Mouse (Mus musculus) stomach, embryonic 15.5 days (tissue): ENCODE measurements at regions not wholly inside any gene's neighbourhood (a gene's known extent, or its start where the extent isn't known, plus 50 kb on each side); places are given as distances from the start of the nearest gene placed in this dataset.

ENCODE experiments used
- ATAC-seq: fragments of 200-750 bp; cut with Nextera tagmentation; 2 replicates; pipeline ENCODE4 v1.8.0; 2017; ENCODE audit warnings: low read depth, moderate number of reproducible peaks, moderate TSS enrichment; ENCODE audit not compliant: insufficient read depth, low FRiP score
- H3K27ac ChIP-seq: fragments of 300-500 bp; sonication (generic); 2 replicates; pipeline ENCODE4 v1.5.1; 2015; ENCODE audit warnings: mild to moderate bottlenecking, inconsistent platforms
- H3K27me3 ChIP-seq: fragments of 300-500 bp; sonication (generic); replicated peaks from 2 replicates; pipeline ENCODE4 v1.6.1; 2015; ENCODE audit warnings: inconsistent platforms
- H3K36me3 ChIP-seq: fragments of 300-500 bp; sonication (generic); 2 replicates; pipeline ENCODE4 v1.6.1; 2015; ENCODE audit warnings: inconsistent platforms
- H3K4me1 ChIP-seq: fragments of 300-500 bp; sonication (generic); 2 replicates; pipeline ENCODE4 v1.6.1; 2015; ENCODE audit warnings: inconsistent platforms
- H3K4me2 ChIP-seq: fragments of 300-500 bp; sonication (generic); 2 replicates; pipeline ENCODE4 v1.6.1; 2015; ENCODE audit warnings: mild to moderate bottlenecking, inconsistent platforms
- H3K4me3 ChIP-seq: fragments of 300-500 bp; sonication (generic); replicated peaks from 2 replicates; pipeline ENCODE4 v1.5.1; 2015; ENCODE audit warnings: inconsistent platforms
- H3K9ac ChIP-seq: fragments of 300-500 bp; sonication (generic); 2 replicates; pipeline ENCODE4 v1.6.1; 2015; ENCODE audit warnings: inconsistent platforms
- H3K9me3 ChIP-seq: fragments of 300-500 bp; sonication (generic); 2 replicates; pipeline ENCODE4 v1.6.1; 2016; ENCODE audit warnings: inconsistent platforms
- WGBS: fragments of 180-500 bp; shearing (Covaris S2); methylation state at CpG from one replicate; pipeline ENCODE4 v1.1.7; 2015; 5-methylcytosine and 5-hydroxymethylcytosine counted together

DNA sequence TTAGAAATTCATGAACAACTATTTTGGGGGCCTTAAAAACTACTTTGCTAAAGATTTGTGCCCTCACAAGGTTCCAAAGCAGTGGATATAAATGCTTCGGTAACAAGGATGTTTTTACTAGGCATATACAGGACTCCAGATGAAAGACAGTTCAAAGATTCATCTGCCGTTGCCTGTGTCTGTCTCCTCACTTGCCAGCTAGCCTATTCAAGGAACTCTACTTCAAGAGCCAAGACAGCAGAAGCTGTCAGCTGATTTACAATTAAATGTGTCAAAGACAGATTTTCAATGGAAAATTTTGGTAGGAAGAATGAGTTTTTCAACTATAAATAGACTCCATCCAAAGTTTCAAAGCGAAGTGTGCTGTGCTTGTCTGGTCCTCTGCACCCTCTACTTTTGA, 494.0 kb upstream of the A1bg start:
- Histone ChIP-seq H3K27ac (no peak overlapping the region), H3K27me3 (no peaks in the 10 kb centered on the region), H3K4me3 (no peak overlapping the region), H3K4me1 (no peaks in the 10 kb centered on the region), H3K4me2 (no peak overlapping the region), H3K9me3 (no peaks in the 10 kb centered on the region), H3K9ac (no peak overlapping the region), H3K36me3 (no peaks in the 10 kb centered on the region)
- 68% methylated on average over 3 of the region's 3 CpGs for WGBS
- no peak for ATAC-seq

- Histone ChIP-seq H3K4me2 (no peak overlapping the region), H3K4me3 (no peak overlapping the region), H3K27ac (no peak overlapping the region), H3K27me3 (no peaks in the 10 kb centered on the region), H3K9me3 (no peaks in the 10 kb centered on the region), H3K36me3 (no peaks in the 10 kb centered on the region), H3K9ac (no peak overlapping the region), H3K4me1 (no peaks in the 10 kb centered on the region)
- no peak for ATAC-seq
- WGBS, result 56% methylated on average over 1 of the region's 1 CpGs
Observed at GRCm38 (mm10) chr15:61415626-61416025, 492.8 kb upstream of the A1bg start.

- no peak overlapping the region for H3K4me2 ChIP-seq
- no peak overlapping the region for H3K9ac ChIP-seq
- no peaks in the 10 kb centered on the region for H3K27me3 ChIP-seq
- WGBS, result 80% methylated on average over 2 of the region's 2 CpGs
- no peak overlapping the region for H3K4me3 ChIP-seq
- H3K9me3 ChIP-seq, result no peaks in the 10 kb centered on the region
- ATAC-seq, result no peak
- H3K4me1 ChIP-seq, result no peaks in the 10 kb centered on the region
- H3K36me3 ChIP-seq, result no peaks in the 10 kb centered on the region
- no peak overlapping the region for H3K27ac ChIP-seq
Observed at GRCm38 (mm10) chr15:61411821-61412220, 489.0 kb upstream of the A1bg start.

- Histone ChIP-seq H3K9ac (no peak overlapping the region), H3K27ac (no peak overlapping the region), H3K36me3 (no peaks in the 10 kb centered on the region), H3K27me3 (no peaks in the 10 kb centered on the region), H3K4me2 (no peak overlapping the region), H3K4me1 (no peaks in the 10 kb centered on the region), H3K4me3 (no peak overlapping the region), H3K9me3 (no peaks in the 10 kb centered on the region)
- 85% methylated on average over 2 of the region's 2 CpGs for WGBS
- no peak for ATAC-seq
Observed at GRCm38 (mm10) chr15:61410789-61411188, 488.0 kb upstream of the A1bg start.

- Histone ChIP-seq H3K4me3 (no peak overlapping the region), H3K9ac (no peak overlapping the region), H3K9me3 (no peaks in the 10 kb centered on the region), H3K4me2 (no peak overlapping the region), H3K36me3 (no peaks in the 10 kb centered on the region), H3K27ac (no peak overlapping the region), H3K27me3 (no peaks in the 10 kb centered on the region), H3K4me1 (no peaks in the 10 kb centered on the region)
- ATAC-seq, result no peak
- WGBS, result 91% methylated on average over 1 of the region's 1 CpGs
Observed at GRCm38 (mm10) chr15:61408621-61409020, 485.8 kb upstream of the A1bg start.

- H3K9ac ChIP-seq, result no peak overlapping the region
- H3K4me1 ChIP-seq, result no peaks in the 10 kb centered on the region
- no peak overlapping the region for H3K27ac ChIP-seq
- no peaks in the 10 kb centered on the region for H3K27me3 ChIP-seq
- H3K4me3 ChIP-seq, result no peak overlapping the region
- no peaks in the 10 kb centered on the region for H3K36me3 ChIP-seq
- H3K9me3 ChIP-seq, result no peaks in the 10 kb centered on the region
- no peak for ATAC-seq
- H3K4me2 ChIP-seq, result no peak overlapping the region
Observed at GRCm38 (mm10) chr15:61400720-61401119, 477.9 kb upstream of the A1bg start.

GRCm38 (mm10) chr15:61399971-61400370, 477.2 kb upstream of the A1bg start:
- Histone ChIP-seq H3K9me3 (no peaks in the 10 kb centered on the region), H3K27me3 (no peaks in the 10 kb centered on the region), H3K4me3 (no peak overlapping the region), H3K27ac (no peak overlapping the region), H3K36me3 (no peaks in the 10 kb centered on the region), H3K4me2 (no peak overlapping the region), H3K4me1 (no peaks in the 10 kb centered on the region), H3K9ac (no peak overlapping the region)
- 72% methylated on average over 2 of the region's 2 CpGs for WGBS
- ATAC-seq, result no peak

DNA sequence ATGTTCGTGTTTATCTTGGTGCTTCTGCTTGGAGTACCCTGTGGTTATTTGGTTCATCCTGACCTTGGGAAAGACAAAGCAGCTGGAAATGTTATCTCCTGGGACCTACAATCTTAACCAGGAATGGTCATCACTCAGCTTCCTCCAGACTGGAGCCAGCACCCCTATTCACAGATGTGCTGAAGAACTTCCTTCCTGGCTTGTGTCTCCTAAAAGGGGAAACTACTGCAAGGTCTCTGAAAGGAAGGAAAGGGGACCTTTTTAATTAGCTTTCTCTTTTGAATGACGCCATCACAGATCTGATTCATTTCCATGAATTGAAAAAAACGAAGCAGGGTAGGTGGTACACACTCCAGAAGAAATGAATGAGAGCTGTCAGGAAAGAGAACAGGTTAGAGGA, 476.0 kb upstream of the A1bg start:
- H3K36me3 ChIP-seq, result no peaks in the 10 kb centered on the region
- 78% methylated on average over 3 of the region's 3 CpGs for WGBS
- no peak for ATAC-seq

GRCm38 (mm10) chr15:61397061-61397460, 474.2 kb upstream of the A1bg start:
- Histone ChIP-seq H3K4me1 (no peaks in the 10 kb centered on the region), H3K27ac (no peak overlapping the region), H3K9ac (no peak overlapping the region), H3K36me3 (no peaks in the 10 kb centered on the region), H3K9me3 (no peaks in the 10 kb centered on the region), H3K27me3 (no peaks in the 10 kb centered on the region), H3K4me2 (no peak overlapping the region), H3K4me3 (no peak overlapping the region)
- ATAC-seq, result no peak
- 91% methylated on average over 3 of the region's 3 CpGs for WGBS

More for the DNA sequence above, 476.0 kb upstream of the A1bg start:
- no peak overlapping the region for H3K4me3 ChIP-seq
- no peaks in the 10 kb centered on the region for H3K27me3 ChIP-seq
- H3K4me2 ChIP-seq, result no peak overlapping the region
- H3K9me3 ChIP-seq, result no peaks in the 10 kb centered on the region
- no peak overlapping the region for H3K27ac ChIP-seq
- no peaks in the 10 kb centered on the region for H3K4me1 ChIP-seq
- H3K9ac ChIP-seq, result no peak overlapping the region

DNA sequence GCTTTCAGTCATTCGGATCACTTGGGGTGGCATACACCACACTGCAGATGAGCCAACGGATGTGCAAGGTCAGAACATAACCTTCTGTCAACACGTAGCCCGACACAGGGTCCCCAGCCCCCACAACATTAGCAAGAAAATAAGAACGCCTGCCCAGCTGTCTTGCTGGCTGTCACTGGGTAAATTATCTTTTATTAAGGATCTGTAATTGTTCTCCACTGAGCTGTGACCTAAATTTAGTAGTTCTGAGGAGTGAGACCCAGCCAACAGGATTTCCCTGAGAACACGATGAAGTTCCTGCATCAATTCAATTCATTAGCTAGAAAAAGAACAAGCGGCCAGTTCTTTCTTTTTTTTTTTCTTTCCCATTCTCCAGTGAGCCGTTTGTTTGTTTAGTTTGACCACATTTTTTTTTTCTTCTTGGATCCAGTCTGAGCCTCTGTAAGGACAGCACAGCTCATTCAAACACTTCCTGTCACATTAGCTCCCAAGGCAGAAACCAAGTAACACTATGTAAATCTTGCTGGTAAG, 472.5 kb upstream of the A1bg start:
- Histone ChIP-seq H3K9ac (no peak overlapping the region), H3K9me3 (no peaks in the 10 kb centered on the region), H3K4me1 (no peaks in the 10 kb centered on the region), H3K27ac (no peak overlapping the region), H3K4me3 (no peak overlapping the region), H3K4me2 (no peak overlapping the region), H3K36me3 (no peaks in the 10 kb centered on the region), H3K27me3 (no peaks in the 10 kb centered on the region)
- WGBS, result 21% methylated on average over 8 of the region's 8 CpGs
- no peak for ATAC-seq

DNA sequence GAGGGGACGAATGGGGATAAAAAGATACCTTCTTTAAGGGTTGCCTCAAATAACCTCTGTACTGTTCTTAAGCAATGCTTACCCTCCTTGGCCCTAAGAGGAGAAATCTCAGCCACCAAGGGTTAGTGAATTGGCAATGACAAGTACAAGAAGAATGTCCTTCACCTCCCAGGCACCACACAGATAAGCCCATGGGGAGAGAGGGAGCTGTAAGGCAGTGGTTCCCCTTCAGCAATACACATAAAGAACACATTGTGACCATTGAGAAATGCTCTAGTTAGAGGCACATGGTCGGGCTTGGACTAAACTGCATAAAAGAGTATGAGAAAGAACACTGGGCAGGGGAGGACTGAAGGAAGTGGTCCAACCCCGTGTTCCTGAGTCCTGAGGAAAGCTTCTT, 457.9 kb upstream of the A1bg start:
- WGBS, result 61% methylated on average over 3 of the region's 3 CpGs
- ATAC-seq, result no peak

DNA sequence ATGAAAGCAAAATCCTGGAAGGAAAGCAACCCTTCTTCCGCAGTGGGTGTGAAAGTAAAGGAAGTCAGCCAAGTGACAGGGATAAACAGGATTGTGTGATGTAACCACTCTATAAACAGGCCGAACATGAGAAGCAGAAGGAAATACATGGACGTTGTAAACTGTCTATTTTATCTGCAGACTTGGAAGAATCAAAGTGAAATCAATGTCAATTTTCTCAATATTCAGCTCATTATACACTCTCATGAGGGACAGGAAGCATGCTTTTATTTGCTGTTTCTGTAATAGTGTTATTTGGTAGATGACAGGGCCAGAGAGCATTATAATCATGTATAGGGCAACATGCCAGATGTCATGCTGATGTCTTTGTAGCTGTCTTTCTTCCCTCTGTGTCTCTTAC, 443.5 kb upstream of the A1bg start:
- Histone ChIP-seq H3K36me3 (no peaks in the 10 kb centered on the region), H3K4me2 (no peak overlapping the region), H3K4me1 (no peaks in the 10 kb centered on the region), H3K27ac (no peak overlapping the region), H3K9me3 (no peaks in the 10 kb centered on the region), H3K4me3 (no peak overlapping the region), H3K27me3 (no peaks in the 10 kb centered on the region), H3K9ac (no peak overlapping the region)
- WGBS, result 56% methylated on average over 3 of the region's 3 CpGs
- ATAC-seq, result no peak

More for the DNA sequence above, 457.9 kb upstream of the A1bg start:
- H3K4me2 ChIP-seq, result no peak overlapping the region
- H3K9ac ChIP-seq, result no peak overlapping the region
- no peaks in the 10 kb centered on the region for H3K4me1 ChIP-seq
- H3K36me3 ChIP-seq, result no peaks in the 10 kb centered on the region
- no peaks in the 10 kb centered on the region for H3K27me3 ChIP-seq
- no peaks in the 10 kb centered on the region for H3K9me3 ChIP-seq
- H3K27ac ChIP-seq, result no peak overlapping the region
- H3K4me3 ChIP-seq, result no peak overlapping the region

- no peak overlapping the region for H3K9ac ChIP-seq
- H3K27ac ChIP-seq, result peak overlapping the region; percentile 6; the same call in 1 of the 2 replicates
- no peak overlapping the region for H3K4me2 ChIP-seq
- WGBS, result 82% methylated on average over 5 of the region's 5 CpGs
- ATAC-seq, result no peak
- no peak overlapping the region for H3K4me3 ChIP-seq
- H3K4me1 ChIP-seq, result no peaks in the 10 kb centered on the region
- no peaks in the 10 kb centered on the region for H3K27me3 ChIP-seq
- H3K36me3 ChIP-seq, result no peaks in the 10 kb centered on the region
- H3K9me3 ChIP-seq, result no peaks in the 10 kb centered on the region
Observed at GRCm38 (mm10) chr15:61365511-61365910, 442.7 kb upstream of the A1bg start.
